Mouse (Mus musculus) 416B (cell line): ENCODE measurements around the gene Lcor.
A peak's percentile ranks its signal among the peaks of the same experiment; 100 is the strongest.

Source experiments
- DNase-seq: peaks from one replicate; pipeline ENCODE4 v3.0.0; 2011; ENCODE audit warnings: low read depth

The Lcor gene

GRCm38 (mm10) chr19:41476530-41477249, 5.7 kb upstream of the Lcor start:
- DNase-seq: no peak

GRCm38 (mm10) chr19:41481030-41481886, 1.2 kb upstream of the Lcor start:
- DNase-seq: peak; percentile 81

DNA sequence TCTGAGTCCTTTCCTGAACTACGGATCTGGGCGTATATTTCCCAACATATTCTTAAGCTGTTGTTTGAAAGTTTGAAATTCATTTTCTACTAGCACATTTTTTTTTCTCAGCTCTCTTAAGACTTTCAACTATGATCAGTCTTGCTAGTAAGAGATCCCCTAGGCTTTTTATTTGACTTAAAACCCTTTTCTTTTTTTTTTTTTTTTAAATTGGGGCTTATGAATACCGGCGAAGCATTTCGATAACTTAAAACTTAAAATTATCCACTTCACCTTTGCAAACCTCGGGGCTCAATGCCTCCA, 599 bp upstream of the Lcor start:
- DNase-seq: no peak

- peak; percentile 53 for DNase-seq
Measured at GRCm38 (mm10) chr19:41482909-41483444, 540 bp downstream of the Lcor start.

GRCm38 (mm10) chr19:41483445-41484040, 1.1 kb downstream of the Lcor start:
- no peak for DNase-seq

DNA sequence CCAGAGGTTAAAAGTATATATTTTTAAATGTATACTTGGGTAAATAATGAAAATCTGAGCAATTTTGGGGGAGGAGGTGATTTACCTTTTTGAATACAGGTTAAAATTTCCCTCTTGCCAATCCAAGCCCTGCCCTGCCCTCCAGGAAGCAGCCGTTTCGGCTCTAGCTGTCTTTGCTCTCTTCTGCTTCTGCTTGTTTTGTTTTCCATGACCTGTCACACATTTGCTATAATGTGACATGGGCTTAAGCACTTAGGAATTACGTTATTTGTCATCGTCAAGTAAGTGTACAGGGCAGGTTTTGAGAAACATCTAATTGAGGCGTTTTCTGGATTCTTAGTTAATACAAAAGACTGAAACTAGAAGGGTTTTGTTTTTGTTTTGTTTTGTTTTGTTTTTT, 1.9 kb downstream of the Lcor start:
- peak; percentile 52 for DNase-seq

DNA sequence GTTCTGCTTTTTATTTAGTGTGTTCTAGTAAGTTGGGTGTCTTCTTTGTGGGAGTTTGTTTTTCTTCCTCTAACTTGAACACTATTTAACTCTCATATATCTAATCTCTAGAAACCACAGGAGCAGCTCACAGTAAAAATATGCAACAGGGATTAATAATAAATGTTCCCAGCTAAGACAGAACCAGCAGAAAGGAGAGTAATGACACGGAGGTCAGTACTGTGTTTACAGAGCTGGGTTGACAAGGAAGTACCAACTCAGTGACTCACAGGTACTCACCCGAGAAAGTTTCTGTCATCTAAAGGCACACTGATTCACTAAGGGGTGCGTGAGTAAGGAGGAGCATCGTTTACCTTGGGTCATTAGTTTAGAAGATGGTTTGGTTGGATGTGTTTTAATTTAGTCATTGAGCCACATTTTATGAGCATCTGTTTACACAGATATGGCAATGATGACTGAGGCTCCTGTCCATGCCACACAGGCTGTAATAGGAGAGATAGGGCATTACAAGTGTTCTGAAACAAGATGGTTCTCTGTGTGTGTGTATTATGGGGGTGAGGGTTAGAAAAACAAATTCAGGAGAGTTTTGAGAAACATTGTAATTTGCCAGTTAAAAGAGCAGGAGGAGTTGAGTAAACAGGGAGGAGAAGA, 13.1 kb downstream of the Lcor start:
- DNase-seq: peak; percentile 64

DNA sequence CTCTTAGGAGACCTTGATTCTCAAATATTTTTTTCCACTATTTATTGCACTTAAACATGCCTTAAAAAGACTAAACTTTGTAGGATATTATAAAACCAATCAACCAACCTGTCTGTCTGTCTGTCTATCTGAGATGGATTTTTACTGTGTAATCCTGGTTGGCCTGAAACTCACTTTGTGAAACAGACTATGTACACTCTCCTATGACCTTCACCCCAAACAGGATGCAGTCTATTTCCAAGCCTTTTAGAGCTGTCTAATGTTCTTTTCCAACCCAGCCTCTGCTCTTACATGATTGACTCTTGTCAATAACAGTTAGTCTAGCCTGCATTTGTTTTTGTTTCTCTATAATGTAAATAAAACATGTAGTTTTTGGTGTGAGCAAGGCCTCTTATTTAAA, 13.6 kb downstream of the Lcor start:
- no peak for DNase-seq

DNA sequence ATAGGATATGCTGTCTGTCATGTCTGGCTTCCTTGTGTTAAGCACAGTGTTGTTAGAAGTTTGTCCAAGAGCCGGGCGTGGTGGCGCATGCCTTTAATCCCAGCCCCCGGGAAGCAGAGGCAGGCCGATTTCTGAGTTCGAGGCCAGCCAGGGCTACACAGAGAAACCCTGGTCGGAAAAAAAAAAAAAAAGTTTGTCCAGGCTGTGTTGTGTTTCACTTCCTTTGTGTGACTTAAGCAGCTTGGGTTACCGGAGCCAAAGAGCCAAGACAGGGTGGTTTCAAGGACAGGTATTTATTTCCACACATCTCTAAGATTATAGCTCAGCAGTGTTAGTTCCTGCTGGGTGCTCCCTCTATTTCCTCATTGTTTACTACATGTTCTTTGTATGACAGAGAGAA, 25.4 kb downstream of the Lcor start:
- no peak for DNase-seq

DNA sequence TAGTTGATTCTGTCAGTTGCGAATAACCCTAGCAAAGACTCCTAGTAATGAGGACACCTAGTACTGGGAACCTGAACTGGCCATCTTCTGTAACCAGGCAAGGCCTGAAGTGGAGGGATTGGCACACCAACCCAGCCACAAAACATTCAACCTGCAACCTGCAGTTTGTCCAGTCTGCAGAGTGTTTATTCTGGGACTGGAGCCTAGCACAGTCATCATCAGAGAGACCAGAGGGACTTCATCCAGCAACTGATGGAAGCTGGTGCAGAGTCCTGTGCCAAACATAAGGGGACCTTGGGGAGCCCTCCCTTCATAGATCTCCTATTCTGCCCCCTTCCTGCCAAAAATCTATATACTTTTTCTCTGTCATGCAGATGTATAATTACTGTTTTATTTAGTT, 32.4 kb downstream of the Lcor start:
- DNase-seq: no peak

DNA sequence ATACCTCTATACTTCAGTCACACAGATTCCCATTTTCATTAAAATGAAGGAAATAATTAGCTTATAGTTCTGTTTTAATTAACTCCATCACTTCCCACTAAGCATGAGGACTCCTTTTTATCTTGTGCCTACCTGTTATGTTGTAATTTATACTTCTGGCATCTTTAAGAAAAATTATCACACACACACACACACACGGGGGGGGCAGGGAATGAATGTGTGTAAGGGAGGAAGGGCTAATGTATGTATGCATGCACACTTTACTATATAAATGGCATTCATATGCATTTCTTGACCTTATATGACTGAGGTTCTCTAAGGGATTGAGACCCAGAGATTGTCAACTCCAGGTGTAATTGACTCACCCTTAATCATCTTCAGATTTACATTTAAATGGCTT, 33.1 kb downstream of the Lcor start:
- no peak for DNase-seq

DNA sequence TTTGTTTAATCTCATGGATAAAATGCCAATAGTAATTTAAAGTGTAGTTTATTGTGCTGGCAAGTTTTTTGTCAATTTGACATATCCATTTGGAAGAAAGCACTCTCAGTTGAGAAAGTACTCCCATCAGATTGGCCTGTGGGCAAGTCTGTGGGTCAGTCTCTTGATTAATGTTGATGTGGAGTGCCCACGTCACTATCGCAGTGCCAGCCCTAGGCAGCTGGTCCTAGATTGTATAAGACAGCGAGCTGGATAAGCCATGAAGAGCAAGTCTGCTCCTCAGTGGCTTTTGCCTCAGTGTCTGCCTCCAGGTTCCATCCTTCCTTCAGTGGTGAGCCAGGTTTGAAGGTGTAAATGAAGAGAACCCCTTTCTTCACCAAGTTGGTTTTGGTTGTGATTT, 34.6 kb downstream of the Lcor start:
- DNase-seq: no peak

DNA sequence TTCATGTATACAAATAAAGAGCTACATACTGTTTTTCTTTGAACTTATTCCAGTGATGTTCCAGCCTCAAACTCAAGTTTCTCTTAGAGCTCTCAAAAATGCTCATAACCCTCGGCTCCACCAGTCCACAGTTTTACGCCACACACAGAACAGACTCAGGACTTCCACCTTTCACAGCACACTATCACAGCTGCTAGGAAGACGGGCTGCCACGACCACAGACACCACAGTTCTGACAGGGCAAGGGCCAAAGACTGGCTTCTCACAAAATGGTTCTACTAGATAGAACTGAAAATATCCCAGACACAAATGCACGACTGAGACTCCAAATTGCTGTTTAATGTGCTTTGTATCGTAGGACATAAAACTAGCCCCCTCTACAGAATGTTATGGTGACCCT, 36.7 kb downstream of the Lcor start:
- DNase-seq: peak; percentile 63

DNA sequence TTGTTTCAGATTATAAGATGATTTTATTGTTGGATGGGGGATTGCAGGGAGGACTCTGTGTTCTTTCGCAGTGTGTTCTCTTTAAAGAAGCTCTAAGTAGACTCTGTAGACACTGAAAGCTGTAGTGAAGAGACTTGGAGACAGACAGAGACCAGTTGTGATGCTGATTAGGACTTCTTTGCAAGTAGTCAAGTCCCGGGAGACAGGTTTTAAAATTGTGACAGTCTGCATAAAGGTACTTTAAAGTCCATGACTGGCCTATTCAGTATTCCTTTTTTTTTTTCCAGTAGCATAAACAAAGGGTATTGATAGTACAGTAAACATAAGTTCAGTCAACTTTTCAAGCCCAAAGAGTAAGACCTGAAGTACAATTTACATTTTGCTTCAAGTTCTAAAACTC, 39.8 kb downstream of the Lcor start:
- no peak for DNase-seq

GRCm38 (mm10) chr19:41523798-41524563, 41.5 kb downstream of the Lcor start:
- DNase-seq: no peak

DNA sequence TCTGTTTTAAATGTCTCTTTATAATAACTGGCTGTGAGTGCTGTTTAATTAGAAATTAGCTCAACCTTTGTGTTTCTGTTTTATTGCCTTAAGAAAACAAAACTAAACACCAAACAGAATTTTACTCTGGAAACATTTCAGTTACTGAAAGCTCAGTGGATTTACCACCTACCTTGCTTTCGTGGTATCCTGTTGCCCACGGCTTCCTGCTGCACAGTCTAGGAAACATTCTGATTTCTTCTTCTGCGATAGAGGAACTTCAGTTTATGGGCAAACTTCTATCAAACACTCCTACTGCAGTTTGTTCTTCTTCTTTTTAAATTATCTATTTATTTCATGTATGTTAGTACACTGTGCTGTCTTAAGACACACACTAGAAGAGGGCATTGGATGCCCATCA, 46.7 kb downstream of the Lcor start:
- DNase-seq: peak; percentile 53

DNA sequence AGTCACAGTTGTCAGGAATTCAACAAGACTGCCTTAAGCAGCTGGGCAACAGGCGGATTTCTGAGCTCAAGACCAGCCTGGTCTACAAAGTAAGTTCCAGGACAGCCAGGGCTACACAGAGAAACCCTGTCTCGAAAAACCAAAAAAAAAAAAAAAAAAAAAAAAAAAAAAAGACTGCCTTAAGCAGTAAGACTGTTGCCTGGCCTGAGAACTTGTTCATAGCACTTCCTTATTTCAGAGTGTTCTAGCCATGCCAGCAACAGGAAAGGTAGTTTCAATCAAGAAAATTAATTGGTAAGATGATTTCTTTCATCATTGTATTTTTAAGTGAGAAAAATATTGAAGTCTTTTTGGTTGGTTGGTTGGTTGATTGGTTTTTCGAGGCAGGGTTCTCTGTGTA, 51.6 kb downstream of the Lcor start:
- no peak for DNase-seq

- no peak for DNase-seq
Measured at GRCm38 (mm10) chr19:41556981-41557380, 74.5 kb downstream of the Lcor start.

DNA sequence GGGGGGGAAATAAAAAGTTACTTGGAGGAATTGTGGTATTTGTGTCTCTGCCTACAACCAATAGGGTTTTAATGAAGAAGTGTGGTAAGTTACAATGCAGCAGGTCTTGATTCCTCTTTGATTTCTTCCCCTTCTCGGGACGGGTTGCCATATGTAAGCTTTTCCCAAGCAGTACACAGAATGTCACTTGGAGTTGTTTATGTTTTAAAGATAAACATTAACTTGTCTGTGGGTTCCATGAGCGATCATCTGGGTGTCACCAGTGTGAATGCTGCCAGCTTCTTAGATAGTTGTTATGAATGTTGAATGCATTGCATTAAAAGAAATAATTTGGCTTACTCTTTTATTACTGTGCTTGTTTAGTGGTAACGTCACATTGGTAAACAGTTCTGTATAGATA, 75.1 kb downstream of the Lcor start:
- DNase-seq: no peak

GRCm38 (mm10) chr19:41558891-41559486, 76.6 kb downstream of the Lcor start:
- DNase-seq: no peak

DNA sequence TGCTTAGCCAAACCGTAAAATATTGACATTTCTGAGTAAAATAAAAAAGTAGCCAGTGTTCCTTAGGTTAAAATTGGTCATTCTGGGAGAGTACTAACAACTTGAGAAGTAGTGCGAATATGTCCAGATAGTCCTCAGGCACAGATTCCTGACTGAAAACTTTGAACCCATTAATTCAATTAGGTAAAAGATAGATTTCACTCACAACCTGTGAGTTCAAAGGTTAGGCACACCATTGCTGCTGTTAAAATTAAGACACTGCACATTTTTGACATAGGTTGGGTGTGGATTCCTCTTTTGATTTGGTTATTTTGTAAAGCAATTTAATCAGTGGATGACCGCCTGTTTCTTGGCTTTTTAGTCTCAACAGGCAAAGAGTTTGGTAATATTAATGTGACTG, 78.4 kb downstream of the Lcor start:
- DNase-seq: no peak
